Mouse (Mus musculus) adrenal gland, postnatal 4 days (tissue): ENCODE measurements at regions not wholly inside any gene's neighbourhood (a gene's known extent, or its start where the extent isn't known, plus 50 kb on each side); places are given as distances from the start of the nearest gene placed in this dataset.

Experiments
- DNase-seq, 2 experiments: peaks; one replicate each; pipeline ENCODE4 v3.0.0; 2021 to 2022; ENCODE audit warnings: low spot score in 2 of 2, mixed read lengths in 2 of 2

DNA sequence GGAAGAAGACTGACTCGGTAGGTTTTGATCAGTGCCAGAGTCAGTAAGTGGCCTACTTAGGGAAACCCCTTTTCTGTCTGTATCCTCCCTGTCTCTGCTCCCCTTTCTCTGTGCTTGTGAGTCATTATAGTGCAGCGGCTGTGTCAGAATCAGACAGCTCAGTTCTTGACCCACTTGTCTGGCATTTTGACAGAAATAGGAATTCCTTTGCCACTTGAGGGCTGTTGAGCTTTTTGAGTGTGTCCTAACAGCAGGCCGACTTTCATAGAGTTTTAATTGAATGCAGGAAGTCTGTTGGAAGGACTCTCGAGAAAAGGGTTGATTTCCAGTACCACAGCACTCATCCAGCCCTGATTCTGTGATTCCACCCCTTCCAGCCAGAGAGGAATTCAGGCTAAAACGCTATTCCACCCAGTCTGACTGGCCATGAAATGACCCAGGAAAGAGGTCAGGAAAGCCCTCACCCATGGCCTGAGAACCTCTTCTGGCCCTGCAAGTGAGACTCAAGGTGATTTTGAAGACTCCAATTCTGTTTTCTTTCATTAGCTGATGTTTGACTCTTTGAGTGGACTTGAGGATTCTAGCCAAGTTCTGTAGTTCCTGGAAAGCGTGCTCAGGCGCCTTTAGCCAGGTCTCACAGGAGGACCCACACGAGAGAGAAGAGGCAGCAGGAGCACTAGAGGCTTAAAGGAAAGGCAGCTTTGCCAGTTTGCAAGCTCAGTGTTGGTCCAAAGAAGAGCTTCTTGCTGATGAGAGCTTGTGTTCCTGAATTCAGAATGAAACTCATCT is 95.6 kb upstream of the Opcml start:
- DNase-seq = no peak

DNA sequence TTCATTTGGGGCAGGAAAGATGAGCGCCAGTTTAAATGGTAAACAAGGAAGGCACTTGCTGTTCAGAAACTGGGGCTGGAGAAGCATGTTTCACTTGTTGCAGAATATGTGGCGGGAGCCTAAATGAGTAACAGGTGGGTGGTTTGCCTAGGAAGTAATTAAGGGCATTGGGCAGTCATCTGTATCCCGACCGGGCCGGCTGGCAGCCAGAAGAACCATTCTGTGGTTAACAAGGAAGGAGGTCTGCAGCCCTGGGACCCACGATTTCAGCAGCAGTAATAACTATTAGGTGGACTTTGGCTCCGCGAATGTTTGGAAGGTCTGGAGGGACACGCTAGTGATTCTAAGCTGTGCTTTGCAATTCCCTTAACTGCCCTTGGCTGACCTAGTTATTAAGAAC is 89.0 kb upstream of the Opcml start:
- DNase-seq = no peak

DNA sequence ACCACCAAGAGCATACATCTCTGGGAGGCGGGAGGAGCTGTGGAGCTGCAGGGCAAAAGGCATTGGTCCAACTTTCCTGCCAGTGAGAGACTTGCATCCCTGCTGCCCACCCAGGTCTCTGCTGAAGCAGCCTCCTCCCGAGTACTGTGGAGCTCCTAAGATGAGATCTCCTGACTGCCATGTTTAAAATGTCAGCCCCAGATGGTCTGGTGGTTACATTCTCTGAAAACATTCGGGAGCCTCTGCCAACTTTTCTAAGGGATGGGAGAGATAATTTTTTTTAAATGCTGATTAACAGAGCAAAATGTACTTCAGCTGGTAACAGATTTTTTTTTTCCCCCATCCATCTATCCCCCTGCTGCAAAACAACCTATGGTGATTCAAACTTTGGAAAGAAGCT is 88.4 kb upstream of the Opcml start:
- no peak for DNase-seq

DNA sequence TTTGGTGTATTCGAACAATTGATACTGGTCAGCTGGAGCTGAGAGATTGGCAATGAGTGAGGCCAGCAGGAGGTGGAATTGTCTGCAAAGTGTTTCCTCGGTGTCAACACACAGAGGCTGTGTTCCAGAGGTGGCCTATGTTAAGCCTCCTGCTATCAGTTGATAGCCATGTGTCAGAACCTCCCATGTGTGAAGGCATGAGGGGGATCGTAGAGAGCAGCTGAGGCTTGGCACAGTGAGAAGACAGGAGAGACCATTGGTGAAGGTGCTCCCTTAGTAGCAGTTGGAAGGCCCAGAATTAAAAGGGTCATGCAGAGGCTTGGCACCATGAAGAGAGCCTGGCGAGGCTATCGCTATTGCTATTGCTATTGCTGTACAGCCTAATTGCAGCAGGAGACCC is 86.6 kb upstream of the Opcml start:
- DNase-seq = no peak

DNA sequence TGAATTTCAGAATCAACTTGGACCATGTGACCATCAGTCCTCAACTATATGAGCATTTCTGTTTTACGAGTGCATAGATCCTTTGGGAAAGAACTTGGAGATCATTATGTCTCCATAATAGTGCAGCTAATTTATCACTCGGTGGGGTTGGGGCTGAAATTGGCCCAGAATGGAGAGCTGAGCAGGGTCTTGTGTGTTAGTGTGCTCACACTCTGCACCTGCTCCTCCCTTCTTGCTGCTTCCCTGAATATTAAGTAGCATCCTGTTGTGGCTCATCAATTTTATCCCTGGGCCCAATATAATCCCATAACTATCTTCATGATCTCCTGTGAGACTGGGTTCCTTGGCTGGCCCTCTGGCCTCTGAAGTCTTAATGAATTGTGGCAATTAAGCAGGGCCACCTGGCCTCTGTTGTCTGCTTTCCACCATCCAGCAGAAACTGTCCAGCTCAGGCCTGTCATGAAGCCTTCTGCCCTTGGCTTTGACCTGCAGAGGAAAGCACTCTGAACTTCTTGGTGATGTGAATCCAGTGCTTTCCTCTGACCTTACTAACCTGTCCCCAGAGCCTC is 66.7 kb upstream of the Opcml start:
- no peak for DNase-seq

DNA sequence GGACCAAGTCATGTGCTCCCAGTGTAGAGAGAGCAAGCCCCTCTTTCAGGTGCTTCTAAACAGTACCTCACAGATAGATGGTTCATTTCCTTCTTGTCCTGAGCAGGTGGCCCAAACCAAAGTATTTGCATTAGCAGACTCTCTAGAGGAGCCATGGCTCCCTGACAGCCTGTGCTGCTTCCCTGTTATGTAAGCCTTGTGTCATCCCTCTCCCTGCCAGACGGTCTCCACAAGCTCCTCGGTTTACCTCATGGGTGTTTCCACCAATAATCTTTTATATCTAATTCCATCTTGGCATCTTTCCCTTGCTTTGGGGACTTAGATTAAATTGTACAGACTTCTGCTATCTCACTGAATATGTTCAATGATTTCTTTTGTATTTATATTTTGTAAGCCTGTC is 66.0 kb upstream of the Opcml start:
- DNase-seq = no peak

DNA sequence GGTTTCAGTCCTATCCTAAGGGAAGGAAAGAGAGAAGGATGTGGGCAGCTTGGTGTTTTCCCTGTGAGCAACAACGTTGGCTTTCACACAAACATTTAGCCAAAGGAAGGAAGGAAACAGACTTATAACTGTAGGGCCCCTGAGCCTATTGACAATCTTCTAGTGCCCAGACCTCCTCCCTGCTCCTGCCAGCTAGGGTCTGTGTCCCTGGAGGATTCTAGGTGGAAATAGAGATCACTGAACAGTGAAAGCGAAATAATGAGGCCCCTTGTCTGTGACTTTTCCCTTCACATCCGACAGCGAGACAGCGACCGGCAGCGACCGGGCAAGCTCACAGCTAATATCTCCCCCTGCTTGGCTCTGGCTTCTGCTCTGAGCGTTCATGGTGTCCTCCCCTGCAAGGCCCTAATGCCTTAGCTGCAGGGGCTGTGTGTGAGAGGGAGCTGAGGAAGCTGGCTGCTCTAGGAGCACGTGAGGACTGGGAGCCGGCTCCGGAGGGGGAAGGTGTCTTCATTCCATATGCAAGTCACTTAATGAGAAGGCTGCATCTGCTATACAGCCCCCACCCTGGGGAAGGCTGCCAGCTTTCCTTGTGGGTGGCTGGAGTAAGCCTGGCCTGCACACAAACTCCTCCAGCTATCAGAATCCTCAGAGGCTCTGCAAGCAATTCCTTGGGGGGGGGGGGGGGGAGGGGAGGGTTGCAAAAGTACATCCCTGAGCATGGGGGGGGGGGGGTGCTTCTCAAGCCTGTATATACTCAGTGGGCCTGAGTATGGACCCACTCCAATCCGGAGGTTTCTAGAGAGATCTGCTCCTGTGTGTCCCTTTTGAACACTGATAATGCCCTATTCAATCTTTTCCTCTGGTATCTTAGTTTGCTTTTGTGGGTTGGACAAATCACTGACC is 61.7 kb upstream of the Opcml start:
- no peak for DNase-seq

DNA sequence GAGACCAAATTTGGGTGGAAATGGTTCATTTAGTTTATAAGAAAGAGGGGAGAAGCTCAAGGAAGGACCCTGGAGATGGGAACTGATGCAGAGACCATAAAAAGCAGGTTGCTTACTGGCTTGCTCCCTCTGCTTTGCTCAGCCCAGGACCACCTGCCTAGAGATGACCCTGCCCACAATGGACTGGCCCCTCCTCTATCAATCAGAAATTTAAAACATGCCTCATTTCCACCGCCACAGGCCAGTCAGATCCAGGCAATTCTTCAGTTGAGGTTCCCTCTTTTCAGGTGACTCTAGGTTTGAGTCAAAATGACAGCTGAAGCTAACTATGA is 61.1 kb upstream of the Opcml start:
- DNase-seq = no peak

DNA sequence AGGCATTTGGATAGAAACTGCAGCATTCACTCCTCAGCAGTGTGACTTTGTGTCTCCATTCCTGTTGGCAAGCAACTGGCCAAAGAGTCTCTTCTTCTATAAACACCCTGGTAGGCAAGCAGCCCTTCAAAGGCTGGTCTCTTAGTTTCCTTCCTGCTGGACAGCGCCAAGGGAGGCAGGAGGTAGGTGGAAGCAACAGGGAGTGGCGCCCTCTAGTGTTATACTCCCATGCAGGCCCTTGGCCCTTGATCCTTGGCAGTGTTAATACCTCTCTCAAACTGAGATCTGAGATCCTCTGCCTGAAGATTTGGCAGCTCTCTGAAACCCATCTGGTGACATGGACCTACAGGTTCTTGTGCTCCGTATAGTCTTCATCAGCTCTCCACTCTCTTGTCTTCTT is 51.3 kb upstream of the Opcml start:
- peak in 1 of 2 experiments; percentile 12 for DNase-seq
